Mouse (Mus musculus) CH12.LX (cell line): ENCODE results near the gene Mdga1.

Source experiments
- CHD2 ChIP-seq: IDR thresholded peaks from 2 replicates; pipeline ENCODE4 v1.6.1; 2011; ENCODE audit warnings: low read length, improper control_type of control experiment
- CTCF ChIP-seq, 2 experiments: IDR thresholded peaks in 1 of 2; conservative IDR thresholded peaks in 1 of 2; 2 replicates each; pipeline ENCODE4 v1.5.1; 2011 to 2012; ENCODE audit warnings: low read depth in 2 of 2, low read length in 2 of 2, improper control_type of control experiment in 1 of 2, inconsistent platforms in 1 of 2, mild to moderate bottlenecking in 1 of 2, moderate library complexity in 1 of 2
- ELF1 ChIP-seq: IDR thresholded peaks from 2 replicates; pipeline ENCODE4 v1.6.1; 2014; ENCODE audit warnings: low read depth, mild to moderate bottlenecking, inconsistent platforms, low read length, improper control_type of control experiment
- EP300 ChIP-seq: IDR thresholded peaks from 2 replicates; pipeline ENCODE4 v1.6.1; 2011; ENCODE audit warnings: low read length, improper control_type of control experiment
- JUND ChIP-seq: conservative IDR thresholded peaks from 2 replicates; pipeline ENCODE4 v1.6.1; 2011; ENCODE audit warnings: low read depth, low read length, improper control_type of control experiment
- MAFK ChIP-seq: IDR thresholded peaks from 2 replicates; pipeline ENCODE4 v1.6.1; 2011; ENCODE audit warnings: low read length, improper control_type of control experiment; ENCODE audit not compliant: insufficient replicate concordance
- MAX ChIP-seq: IDR thresholded peaks from 2 replicates; pipeline ENCODE4 v1.6.1; 2011; ENCODE audit warnings: low read length, improper control_type of control experiment
- MAZ ChIP-seq: IDR thresholded peaks from 2 replicates; pipeline ENCODE4 v1.6.1; 2012; ENCODE audit warnings: low read depth, mild to moderate bottlenecking, inconsistent platforms, low read length, improper control_type of control experiment, moderate library complexity
- MXI1 ChIP-seq: IDR thresholded peaks from 2 replicates; pipeline ENCODE4 v1.6.1; 2011; ENCODE audit warnings: mild to moderate bottlenecking, low read depth, low read length, improper control_type of control experiment
- POLR2A ChIP-seq: IDR thresholded peaks from 2 replicates; pipeline ENCODE4 v1.6.1; 2011; ENCODE audit warnings: low read depth, mild to moderate bottlenecking, improper control_type of control experiment, low read length
- RAD21 ChIP-seq: IDR thresholded peaks from 2 replicates; pipeline ENCODE4 v1.6.1; 2011; ENCODE audit warnings: low read depth, mild to moderate bottlenecking, low read length, improper control_type of control experiment, moderate library complexity
- USF1 ChIP-seq: IDR thresholded peaks from 2 replicates; pipeline ENCODE4 v1.6.1; 2014; ENCODE audit warnings: low read depth, mild to moderate bottlenecking, inconsistent platforms, low read length, improper control_type of control experiment
- USF2 ChIP-seq: conservative IDR thresholded peaks from 2 replicates; pipeline ENCODE4 v1.6.1; 2011; ENCODE audit warnings: low read depth, low read length, improper control_type of control experiment

DNA sequence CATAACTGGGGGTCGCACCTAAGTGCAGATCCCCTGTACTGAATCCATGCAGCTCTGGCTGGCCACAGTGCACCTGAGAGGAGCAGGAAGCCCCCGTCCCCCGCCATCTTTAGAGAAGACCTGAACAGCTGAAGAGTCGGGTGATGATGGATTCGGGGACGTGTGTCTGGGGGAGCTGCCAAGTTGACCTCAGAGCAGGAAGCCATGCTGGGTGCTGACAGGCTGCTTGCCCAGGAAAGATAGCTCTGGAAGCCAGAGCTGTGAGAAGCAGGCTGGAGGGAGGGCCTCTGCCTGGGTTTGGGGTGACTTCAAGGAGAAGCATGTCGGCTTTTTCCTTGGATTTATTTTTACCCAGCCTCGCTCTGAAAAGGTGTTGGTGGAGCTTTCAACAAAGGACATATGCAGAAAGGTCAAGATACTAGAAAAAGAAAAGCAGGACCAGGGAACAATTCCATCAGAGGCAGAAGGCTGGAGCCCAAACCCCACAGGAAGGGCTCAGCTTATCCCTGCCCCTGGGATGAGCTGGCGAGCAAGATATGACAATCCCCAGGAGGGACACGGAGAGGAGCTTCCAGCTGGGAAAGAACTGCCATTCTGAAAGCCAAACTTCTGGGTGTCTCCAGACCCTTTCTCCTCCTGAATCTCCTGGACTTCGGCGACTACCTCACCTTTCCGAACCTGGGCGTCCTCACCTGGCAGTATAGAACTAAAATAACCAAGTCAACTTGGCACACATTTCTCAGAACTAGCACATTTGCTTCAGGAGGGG lies 146.3 kb downstream of the Mdga1 start:
- TF ChIP-seq CTCF (conservative IDR thresholded peaks at IDR 0.05 in 1 of 2, IDR thresholded peaks at IDR 0.05 in 1 of 2; ENCODE audit: low read depth in 2 of 2, low read length in 2 of 2), result no peak
- TF ChIP-seq MAFK, result no peak
- TF ChIP-seq MXI1, result no peak
- no peak for TF ChIP-seq EP300
- no peak for TF ChIP-seq USF1
- no peak for TF ChIP-seq POLR2A
- no peak for TF ChIP-seq ELF1
- no peak for TF ChIP-seq CHD2
- no peak for TF ChIP-seq USF2
- TF ChIP-seq MAX, result no peak
- no peak for TF ChIP-seq JUND
- no peak for TF ChIP-seq MAZ
- no peak for TF ChIP-seq RAD21
